Mouse (Mus musculus) hindbrain, embryonic 12.5 days (tissue): ENCODE results near the gene Sdc4. TPM values are rescaled to one million over a fixed set of nuclear protein-coding genes. Genes with fewer than 3 reads are reported as not detected.

Source experiments
- ATAC-seq: fragments of 200-750 bp; cut with Nextera tagmentation; 2 replicates; pipeline ENCODE4 v1.8.0; 2017; ENCODE audit warnings: moderate TSS enrichment; ENCODE audit not compliant: low FRiP score
- H3K27ac ChIP-seq: fragments of 300-500 bp; sonication (generic); 2 replicates; pipeline ENCODE4 v1.5.1; 2016; ENCODE audit warnings: mild to moderate bottlenecking
- H3K27me3 ChIP-seq: fragments of 300-500 bp; sonication (generic); 2 replicates; pipeline ENCODE4 v1.6.1; 2016; ENCODE audit warnings: mild to moderate bottlenecking
- H3K36me3 ChIP-seq: fragments of 300-500 bp; sonication (generic); 2 replicates; pipeline ENCODE4 v1.6.1; 2016; ENCODE audit warnings: mild to moderate bottlenecking
- H3K4me1 ChIP-seq: fragments of 300-500 bp; sonication (generic); 2 replicates; pipeline ENCODE4 v1.6.1; 2016
- H3K4me2 ChIP-seq: fragments of 300-500 bp; sonication (generic); replicated peaks from 2 replicates; pipeline ENCODE4 v1.6.1; 2016; ENCODE audit warnings: mild to moderate bottlenecking
- H3K4me3 ChIP-seq: fragments of 300-500 bp; sonication (generic); 2 replicates; pipeline ENCODE4 v1.5.1; 2016; ENCODE audit warnings: mild to moderate bottlenecking
- H3K9ac ChIP-seq: fragments of 300-500 bp; sonication (generic); 2 replicates; pipeline ENCODE4 v1.6.1; 2016; ENCODE audit warnings: mild to moderate bottlenecking, moderate library complexity
- H3K9me3 ChIP-seq: fragments of 300-500 bp; sonication (generic); replicated peaks from 2 replicates; pipeline ENCODE4 v1.6.1; 2016; ENCODE audit warnings: mild to moderate bottlenecking
- WGBS: fragments of 180-500 bp; shearing (Covaris S2); methylation state at CpG from one replicate; pipeline ENCODE4 v1.1.7; 2016; 5-methylcytosine and 5-hydroxymethylcytosine counted together
- polyA plus RNA-seq: library from polyadenylated mRNA; unstranded; fragments of >200 nt; fragmentation: Nextera tagmentation; extraction: Ambion mirVana; gene quantifications from 2 replicates; pipeline ENCODE4 v1.2.1, GENCODE M21; 2016

The Sdc4 gene
- polyA plus RNA-seq, 1 experiment from 2014 or later, result 18.8 TPM

DNA sequence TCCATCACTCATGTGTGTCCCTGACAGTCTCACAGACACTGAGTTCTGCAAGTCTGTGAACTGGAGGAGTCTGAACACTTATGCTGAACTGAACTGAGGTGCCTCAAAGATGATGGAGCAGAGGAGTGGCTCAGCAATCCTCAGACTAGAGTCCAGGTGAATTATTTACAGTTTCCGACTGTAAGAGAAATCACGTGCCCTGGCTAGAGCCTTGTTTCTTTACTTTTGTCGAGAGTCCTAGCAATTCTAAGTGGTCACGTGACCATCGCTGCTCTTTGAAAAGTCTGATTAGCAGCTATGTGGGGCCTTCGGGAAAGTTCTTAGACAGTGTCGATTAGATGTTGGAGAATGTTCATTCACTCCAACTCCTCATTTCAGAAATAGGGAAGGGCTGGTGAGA lies 14.3 kb upstream of the Sdc4 start:
- ATAC-seq, result no peak
- WGBS, result 63% methylated on average over 7 of the region's 7 CpGs

DNA sequence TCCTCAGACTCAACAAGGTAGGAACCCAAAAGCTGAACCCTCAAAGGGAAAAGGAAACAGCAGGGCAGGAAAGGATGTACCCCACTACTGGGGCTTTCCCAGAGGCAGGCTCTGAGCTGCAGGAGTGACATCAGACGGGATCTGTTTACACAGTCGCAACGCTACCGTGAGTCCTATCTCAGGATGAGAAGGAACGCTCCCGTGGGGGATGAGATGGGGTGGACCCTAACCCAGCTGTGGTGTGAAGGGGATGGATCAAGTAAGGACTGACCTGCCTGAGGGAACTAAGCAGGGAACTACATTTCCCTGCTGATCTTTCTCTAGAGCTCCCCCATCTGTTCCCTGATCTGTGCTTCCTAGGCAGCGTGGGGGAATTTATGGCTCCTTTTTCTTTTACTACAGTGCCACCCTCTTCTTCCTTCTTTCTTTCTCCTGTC lies 13.2 kb upstream of the Sdc4 start, which contains the start of gene Sys1:
Gene Sys1 (plus strand): TSS at position 101 of the 437 bp plus-strand sequence.
- no peak for ATAC-seq
- H3K27me3 ChIP-seq, result peaks cover 2% of the 10 kb centered on the region; the same call in 1 of the 2 replicates
- H3K27ac ChIP-seq, result 0 out of 2 replicates have a peak within 1 kb of the TSS, but pooled peaks have one; percentile 30
- H3K4me2 ChIP-seq, result peak within 1 kb of the TSS; percentile 30
- peak within 1 kb of the TSS; percentile 4; the same call in 1 of the 2 replicates for H3K9ac ChIP-seq
- H3K4me1 ChIP-seq, result peaks cover 12% of the 10 kb centered on the region
- WGBS, result under 1% methylated on average over 7 of the region's 7 CpGs
- no peaks in the 10 kb centered on the region for H3K36me3 ChIP-seq
- no peaks in the 10 kb centered on the region for H3K9me3 ChIP-seq
- no peak within 1 kb of the TSS for H3K4me3 ChIP-seq

More for the DNA sequence above, 14.3 kb upstream of the Sdc4 start:
- H3K27me3 ChIP-seq, result peaks cover 2% of the 10 kb centered on the region; the same call in 1 of the 2 replicates
- no peak overlapping the region for H3K4me3 ChIP-seq
- H3K9ac ChIP-seq, result no peak overlapping the region
- no peaks in the 10 kb centered on the region for H3K9me3 ChIP-seq
- H3K4me1 ChIP-seq, result peaks cover 23% of the 10 kb centered on the region
- H3K27ac ChIP-seq, result no peak overlapping the region
- H3K36me3 ChIP-seq, result 0 out of 2 replicates have a peak, but pooled peaks cover under 1% of the 10 kb centered on the region
- no peak overlapping the region for H3K4me2 ChIP-seq

DNA sequence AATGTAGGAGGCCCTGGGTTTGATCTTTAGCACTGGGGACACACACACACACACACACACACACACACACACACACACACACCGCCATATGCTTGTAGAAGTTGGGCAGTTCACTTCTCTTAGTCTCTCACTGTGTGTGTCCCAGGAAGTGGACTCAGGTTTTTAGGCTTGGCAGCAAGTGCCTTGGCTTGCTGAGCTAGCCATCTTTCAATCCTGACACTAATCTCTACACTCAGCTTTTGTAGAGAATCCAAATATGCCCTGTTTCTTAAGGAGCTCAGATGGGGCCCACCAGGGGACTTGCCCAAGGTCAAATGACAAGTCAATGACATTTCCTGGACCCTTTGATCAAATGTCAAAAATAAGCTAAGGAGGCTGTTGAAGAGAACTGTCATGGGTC lies 12.7 kb upstream of the Sdc4 start:
- WGBS, result 89% methylated on average over 1 of the region's 1 CpGs
- no peak overlapping the region for H3K4me3 ChIP-seq
- H3K27ac ChIP-seq, result no peak overlapping the region

DNA sequence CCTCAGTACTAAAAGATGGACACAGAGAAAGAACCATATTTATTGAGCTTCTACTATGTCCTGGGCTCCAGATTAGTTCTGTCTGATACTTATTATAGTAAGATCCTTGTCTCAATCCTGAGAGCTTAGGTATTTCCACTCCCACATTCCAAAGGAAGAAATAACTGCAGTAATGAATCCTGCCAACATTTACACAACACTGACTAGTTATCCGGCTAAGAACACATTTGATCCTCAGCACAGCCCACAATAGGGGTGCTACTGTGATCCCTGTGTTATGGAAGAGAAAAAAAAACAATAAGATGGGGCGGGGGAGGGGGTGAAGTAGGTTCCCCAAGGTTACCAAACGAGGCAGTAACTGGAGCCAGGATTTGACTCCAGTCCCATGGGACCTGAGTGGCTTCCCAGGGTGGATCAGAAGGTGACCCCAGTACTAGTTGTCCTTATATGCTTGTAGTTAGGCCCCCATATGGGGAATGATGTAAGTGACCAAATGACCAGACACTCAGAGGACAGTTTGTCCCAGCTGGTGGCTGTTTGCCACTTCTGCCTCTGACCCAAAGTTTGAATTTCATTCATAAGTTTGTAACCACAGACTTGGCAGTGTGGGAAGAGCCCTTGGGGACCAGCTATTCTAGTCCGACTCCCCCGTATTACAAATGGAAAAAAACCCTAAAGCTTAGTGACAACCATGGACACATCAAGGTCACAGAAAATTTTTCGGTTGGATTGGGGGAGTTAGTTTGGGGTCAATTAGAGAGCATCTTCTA lies 11.9 kb upstream of the Sdc4 start:
- H3K9ac ChIP-seq, result no peak overlapping the region
- no peak overlapping the region for H3K27ac ChIP-seq
- no peak overlapping the region for H3K4me2 ChIP-seq
- no peaks in the 10 kb centered on the region for H3K9me3 ChIP-seq
- WGBS, result 71% methylated on average over 6 of the region's 6 CpGs
- no peak overlapping the region for H3K4me3 ChIP-seq
- ATAC-seq, result no peak
- H3K27me3 ChIP-seq, result peaks cover 2% of the 10 kb centered on the region; the same call in 1 of the 2 replicates
- H3K4me1 ChIP-seq, result peaks cover 11% of the 10 kb centered on the region
- H3K36me3 ChIP-seq, result no peaks in the 10 kb centered on the region

More for the DNA sequence above, 12.7 kb upstream of the Sdc4 start:
- ATAC-seq, result no peak
- H3K4me2 ChIP-seq, result peak overlapping the region; percentile 30; the same call in 1 of the 2 replicates
- peaks cover 2% of the 10 kb centered on the region; the same call in 1 of the 2 replicates for H3K27me3 ChIP-seq
- H3K9ac ChIP-seq, result no peak overlapping the region
- peaks cover 11% of the 10 kb centered on the region for H3K4me1 ChIP-seq
- no peaks in the 10 kb centered on the region for H3K9me3 ChIP-seq
- H3K36me3 ChIP-seq, result no peaks in the 10 kb centered on the region

DNA sequence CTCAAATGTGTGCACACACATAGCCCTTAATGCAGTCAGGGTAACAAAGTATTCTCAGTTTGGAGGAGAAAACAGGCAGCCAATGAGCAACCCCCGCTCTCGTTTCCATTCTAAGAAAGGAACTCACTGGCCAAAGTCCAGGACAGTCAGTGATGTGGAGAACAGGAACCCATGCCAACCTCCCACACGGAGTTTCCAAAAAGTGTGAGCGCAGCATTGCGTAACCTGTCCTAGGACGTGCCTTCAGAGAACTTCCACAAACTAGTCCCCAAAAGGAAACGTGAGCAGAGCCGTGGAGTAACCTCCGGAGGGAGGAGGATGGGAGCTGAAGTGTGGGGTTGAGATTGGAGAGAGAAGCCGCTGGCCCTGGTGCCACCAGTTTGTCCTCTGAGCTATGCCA lies 11.2 kb upstream of the Sdc4 start:
- no peaks in the 10 kb centered on the region for H3K9me3 ChIP-seq
- no peak overlapping the region for H3K4me2 ChIP-seq
- peaks cover 11% of the 10 kb centered on the region for H3K4me1 ChIP-seq
- H3K4me3 ChIP-seq, result no peak overlapping the region
- no peaks in the 10 kb centered on the region for H3K36me3 ChIP-seq
- H3K27ac ChIP-seq, result no peak overlapping the region
- no peak for ATAC-seq
- peaks cover 2% of the 10 kb centered on the region; the same call in 1 of the 2 replicates for H3K27me3 ChIP-seq
- no peak overlapping the region for H3K9ac ChIP-seq
- 84% methylated on average over 10 of the region's 10 CpGs for WGBS

DNA sequence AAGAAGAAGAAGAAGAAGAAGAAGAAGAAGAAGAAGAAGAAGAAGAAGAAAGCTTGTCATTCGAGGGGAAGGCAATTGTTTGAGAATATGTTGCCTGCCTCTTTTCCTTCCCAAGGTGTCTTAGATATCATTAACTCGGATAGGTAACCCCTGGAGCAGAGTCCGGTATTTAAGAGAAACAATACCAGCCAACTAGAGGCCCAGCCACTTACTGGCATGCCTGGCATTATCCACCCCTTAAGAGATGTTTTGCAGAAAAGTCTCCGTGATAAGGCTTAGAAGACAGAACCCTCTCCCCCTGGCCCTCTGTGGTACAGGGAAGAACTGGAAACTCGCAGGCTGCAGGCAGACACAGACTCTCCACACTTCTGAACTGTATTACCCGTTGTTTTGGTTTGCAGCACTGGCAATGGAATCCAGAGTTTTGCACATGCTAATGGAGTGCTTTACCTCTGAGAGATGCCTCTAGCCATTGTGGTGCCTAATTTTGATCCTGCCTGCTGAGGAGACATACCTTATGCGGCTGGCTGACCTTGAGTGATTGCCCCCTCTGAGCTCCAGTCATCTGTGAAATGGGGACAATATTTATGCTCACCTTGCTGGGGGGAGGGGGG lies 10.3 kb upstream of the Sdc4 start:
- 74% methylated on average over 7 of the region's 7 CpGs for WGBS
- no peak for ATAC-seq
- Histone ChIP-seq H3K27ac (no peak overlapping the region), H3K4me2 (no peak overlapping the region), H3K9me3 (no peaks in the 10 kb centered on the region), H3K27me3 (peaks cover 2% of the 10 kb centered on the region; the same call in 1 of the 2 replicates), H3K36me3 (no peaks in the 10 kb centered on the region), H3K4me1 (peaks cover 11% of the 10 kb centered on the region), H3K4me3 (no peak overlapping the region), H3K9ac (no peak overlapping the region)

DNA sequence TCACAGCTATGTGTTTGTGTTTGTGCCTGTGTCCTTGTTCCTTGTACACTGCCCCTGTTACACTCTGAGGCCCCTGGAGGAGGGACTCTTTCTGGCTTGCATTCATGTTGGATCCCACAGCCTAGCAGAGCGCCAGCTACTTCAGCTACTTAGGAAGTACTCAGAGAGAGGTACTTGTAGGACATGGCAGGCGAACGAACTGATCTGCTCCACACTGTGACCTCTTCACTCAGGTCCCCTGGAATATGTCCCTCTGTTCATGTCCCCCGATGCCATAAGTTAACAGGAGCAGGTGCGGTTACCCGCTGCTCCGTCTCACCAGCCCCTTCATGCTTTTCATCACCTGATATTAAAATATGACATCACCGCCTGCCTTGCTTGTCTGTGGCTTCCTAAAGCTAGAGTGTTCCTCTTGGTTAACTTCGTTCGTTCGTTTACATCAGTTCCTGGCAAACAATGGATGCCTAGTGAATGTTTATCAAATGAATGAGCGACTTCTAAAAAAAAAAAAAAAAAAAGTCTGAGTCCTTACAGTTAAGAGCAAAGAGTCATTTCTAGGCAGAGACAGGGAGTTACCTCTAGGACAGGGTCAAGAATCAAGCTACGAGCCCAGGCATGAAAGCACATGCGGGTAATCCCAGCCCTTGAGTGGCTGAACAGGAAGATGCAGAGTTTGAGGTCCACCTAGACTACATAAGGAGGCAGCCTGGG lies 9.5 kb upstream of the Sdc4 start:
- no peak overlapping the region; the same call in 1 of the 2 replicates for H3K9ac ChIP-seq
- H3K27me3 ChIP-seq, result peaks cover 2% of the 10 kb centered on the region; the same call in 1 of the 2 replicates
- H3K27ac ChIP-seq, result no peak overlapping the region
- H3K36me3 ChIP-seq, result no peaks in the 10 kb centered on the region
- no peak overlapping the region for H3K4me2 ChIP-seq
- WGBS, result 77% methylated on average over 14 of the region's 14 CpGs
- no peak for ATAC-seq
- peaks cover 11% of the 10 kb centered on the region for H3K4me1 ChIP-seq
- no peak overlapping the region for H3K4me3 ChIP-seq
- H3K9me3 ChIP-seq, result no peaks in the 10 kb centered on the region

DNA sequence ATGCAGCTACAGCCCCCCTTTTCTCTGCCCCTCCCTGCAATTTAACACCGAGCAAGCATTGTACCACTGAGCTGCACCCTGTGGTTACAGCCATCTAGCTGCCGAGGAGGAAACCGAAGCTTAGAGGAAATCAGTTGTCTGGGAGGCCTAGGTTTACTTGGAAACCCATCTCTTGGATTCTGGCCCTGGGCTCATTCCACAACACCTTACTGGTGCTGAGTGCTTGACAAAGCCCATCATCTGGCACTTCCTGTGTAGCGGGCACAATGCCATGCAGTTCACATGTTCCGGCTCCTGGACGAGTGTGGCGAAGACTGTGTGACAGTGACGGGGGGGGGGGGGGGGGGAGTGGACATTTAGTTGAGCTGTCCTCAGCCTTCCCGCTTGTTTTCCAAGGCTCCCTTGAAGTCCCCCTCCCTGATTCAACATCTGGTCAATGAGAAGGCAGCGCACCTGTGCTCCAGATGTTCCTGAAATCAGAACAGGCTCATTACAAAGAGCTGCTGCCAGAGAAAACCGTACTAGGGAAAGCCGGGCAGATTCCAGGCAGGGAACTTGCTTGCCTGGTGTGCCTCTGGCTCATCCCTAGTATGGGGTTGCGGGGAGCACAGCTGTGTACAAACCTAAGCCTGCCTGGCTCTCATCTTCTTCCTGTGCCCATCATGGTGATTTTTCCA lies 8.5 kb upstream of the Sdc4 start:
- 39% methylated on average over 11 of the region's 13 CpGs for WGBS
- Histone ChIP-seq H3K9me3 (no peaks in the 10 kb centered on the region), H3K27ac (no peak overlapping the region), H3K27me3 (peaks cover 2% of the 10 kb centered on the region; the same call in 1 of the 2 replicates), H3K4me3 (no peak overlapping the region), H3K36me3 (no peaks in the 10 kb centered on the region), H3K4me1 (peaks cover 11% of the 10 kb centered on the region), H3K9ac (no peak overlapping the region), H3K4me2 (no peak overlapping the region)
- no peak for ATAC-seq

DNA sequence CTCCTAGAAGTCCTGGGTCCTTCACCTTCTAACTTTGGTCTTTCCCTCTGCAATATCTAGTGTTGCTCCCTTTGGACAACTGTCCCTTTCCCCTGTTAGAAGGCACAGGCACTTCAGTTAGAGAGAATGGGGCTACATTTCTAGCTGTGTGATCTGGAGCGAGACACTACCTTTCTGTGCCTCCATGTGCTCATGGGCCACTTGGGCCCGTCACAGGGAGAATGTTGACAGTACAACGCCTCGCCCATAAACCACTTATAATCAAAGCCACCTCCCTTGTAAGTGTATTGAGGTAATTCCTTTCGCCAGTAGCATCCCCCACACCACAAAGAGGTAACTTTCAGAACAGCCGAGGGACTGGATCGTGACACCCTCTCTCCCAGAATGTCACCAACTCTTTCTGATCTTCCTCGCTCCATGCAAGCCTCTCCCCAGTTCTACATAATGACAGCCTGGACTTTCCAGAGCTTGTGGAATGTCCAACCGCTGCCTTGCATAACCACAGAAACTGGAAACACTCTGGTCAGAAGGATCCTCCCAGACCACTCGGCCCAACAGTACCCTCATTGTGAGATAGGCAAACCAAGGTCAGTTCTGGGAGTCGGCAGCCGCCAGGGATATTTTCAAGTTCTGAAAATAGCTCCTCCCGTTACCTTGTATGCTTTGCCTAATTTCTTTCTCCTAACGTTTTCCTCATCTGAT lies 5.8 kb upstream of the Sdc4 start:
- ATAC-seq, result no peak
- Histone ChIP-seq H3K9me3 (no peaks in the 10 kb centered on the region), H3K36me3 (no peaks in the 10 kb centered on the region), H3K4me1 (peaks cover 3% of the 10 kb centered on the region; the same call in 1 of the 2 replicates), H3K9ac (no peak overlapping the region), H3K4me3 (no peak overlapping the region), H3K27me3 (peaks cover 2% of the 10 kb centered on the region; the same call in 1 of the 2 replicates), H3K27ac (no peak overlapping the region), H3K4me2 (no peak overlapping the region)
- 91% methylated on average over 14 of the region's 14 CpGs for WGBS

DNA sequence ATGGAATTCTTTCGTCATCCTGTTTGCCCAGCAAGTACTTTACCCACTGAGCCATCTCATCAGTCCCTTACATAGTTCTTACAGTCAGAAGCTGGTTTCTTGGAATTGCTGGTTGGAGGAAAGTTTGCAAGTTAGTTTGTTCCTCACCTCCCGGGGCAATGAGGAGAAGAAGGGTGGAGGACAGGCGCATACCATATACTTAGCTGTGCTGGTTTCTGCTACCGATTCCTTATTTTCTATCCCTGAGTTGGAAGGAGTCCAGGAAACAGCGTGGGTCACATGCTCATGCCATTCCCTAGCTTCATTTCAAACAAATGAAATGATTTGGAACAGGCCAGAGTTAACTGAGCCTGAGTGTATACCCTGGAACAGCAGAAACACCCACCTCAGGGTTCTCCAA lies 5.2 kb upstream of the Sdc4 start:
- no peak overlapping the region for H3K9ac ChIP-seq
- no peak overlapping the region for H3K4me2 ChIP-seq
- H3K27me3 ChIP-seq, result peaks cover under 1% of the 10 kb centered on the region; the same call in 1 of the 2 replicates
- 80% methylated on average over 5 of the region's 5 CpGs for WGBS
- H3K4me3 ChIP-seq, result no peak overlapping the region
- H3K9me3 ChIP-seq, result no peaks in the 10 kb centered on the region
- ATAC-seq, result no peak
- H3K36me3 ChIP-seq, result no peaks in the 10 kb centered on the region
- no peak overlapping the region for H3K27ac ChIP-seq
- H3K4me1 ChIP-seq, result peaks cover 3% of the 10 kb centered on the region; the same call in 1 of the 2 replicates

DNA sequence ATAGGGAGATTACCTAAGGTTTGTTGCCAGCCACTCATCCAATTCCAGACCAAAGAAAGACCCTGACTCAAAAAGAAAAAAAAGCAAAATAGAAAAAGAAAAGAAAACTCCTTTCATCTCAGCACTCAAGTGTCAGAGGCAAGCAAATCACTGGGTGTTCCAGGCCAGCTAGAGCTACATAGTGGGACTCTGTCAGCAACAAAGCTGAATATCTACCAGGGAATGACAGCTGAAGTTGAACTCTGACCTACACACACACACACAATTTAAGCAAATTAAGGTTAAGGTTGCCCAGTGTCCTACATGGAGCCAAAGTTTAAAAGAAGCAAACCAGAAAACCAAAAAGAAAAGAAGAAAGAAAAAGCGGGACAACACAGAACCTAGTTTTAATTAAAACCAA lies 4.5 kb upstream of the Sdc4 start:
- Histone ChIP-seq H3K4me1 (peaks cover 9% of the 10 kb centered on the region), H3K27ac (no peak overlapping the region), H3K27me3 (no peaks in the 10 kb centered on the region; the same call in 1 of the 2 replicates), H3K9me3 (no peaks in the 10 kb centered on the region), H3K36me3 (no peaks in the 10 kb centered on the region), H3K4me3 (no peak overlapping the region), H3K9ac (no peak overlapping the region), H3K4me2 (no peak overlapping the region)
- ATAC-seq, result no peak
- 75% methylated on average over 1 of the region's 1 CpGs for whole genome bisulfite sequencing
